Mouse (Mus musculus) yolk sac, embryonic 10.5 days (tissue): ENCODE measurements at regions not wholly inside any gene's neighbourhood (a gene's known extent, or its start where the extent isn't known, plus 50 kb on each side); places are given as distances from the start of the nearest gene placed in this dataset.

ENCODE experiments used
- DNase-seq: peaks from one replicate; pipeline ENCODE4 v3.0.0-alpha.2; 2017; ENCODE audit warnings: low spot score

GRCm38 (mm10) chr17:83276000-83276891, 61.2 kb downstream of the Pkdcc start:
- DNase-seq = peak; percentile 86

DNA sequence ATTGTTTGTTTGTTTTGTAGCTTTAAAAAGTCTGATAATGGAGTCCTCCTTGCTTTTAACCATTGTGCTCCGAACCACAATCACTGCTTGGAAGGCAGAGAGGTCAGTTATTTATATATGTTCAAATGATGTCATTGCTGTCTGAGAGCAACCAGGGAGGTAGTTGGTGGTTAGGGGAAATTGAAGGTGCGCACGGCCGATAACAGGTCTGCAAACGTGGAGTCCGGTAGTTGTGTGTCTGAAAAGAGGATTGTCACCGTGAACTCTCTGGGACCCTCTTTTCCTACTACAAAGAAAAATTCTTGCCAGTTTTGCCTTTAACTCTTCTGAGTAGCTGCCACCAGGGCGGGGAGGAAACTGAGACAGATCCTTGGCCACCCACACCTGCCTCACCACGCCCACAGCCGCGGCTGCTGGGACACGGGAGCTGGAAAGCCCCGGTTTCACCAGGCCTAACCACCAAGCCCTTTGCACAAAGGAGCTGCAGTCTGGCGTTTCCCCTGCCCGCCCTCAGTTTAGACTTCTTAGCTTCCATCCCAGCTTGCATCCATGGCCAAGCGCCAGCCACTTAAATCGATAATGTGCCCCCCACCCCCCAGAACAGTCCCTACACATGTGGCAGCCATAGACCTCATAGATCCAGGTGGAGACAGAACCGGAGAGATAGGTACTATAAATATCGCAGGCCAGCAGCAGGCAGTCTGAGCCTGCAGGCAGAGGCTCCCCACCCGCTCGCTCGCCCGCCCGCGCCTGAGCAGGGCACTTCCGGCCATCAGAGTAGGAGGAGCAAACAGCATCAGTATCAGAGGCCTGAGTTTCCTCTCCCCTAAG, 62.2 kb downstream of the Pkdcc start:
- DNase-seq = peak; percentile 74

DNA sequence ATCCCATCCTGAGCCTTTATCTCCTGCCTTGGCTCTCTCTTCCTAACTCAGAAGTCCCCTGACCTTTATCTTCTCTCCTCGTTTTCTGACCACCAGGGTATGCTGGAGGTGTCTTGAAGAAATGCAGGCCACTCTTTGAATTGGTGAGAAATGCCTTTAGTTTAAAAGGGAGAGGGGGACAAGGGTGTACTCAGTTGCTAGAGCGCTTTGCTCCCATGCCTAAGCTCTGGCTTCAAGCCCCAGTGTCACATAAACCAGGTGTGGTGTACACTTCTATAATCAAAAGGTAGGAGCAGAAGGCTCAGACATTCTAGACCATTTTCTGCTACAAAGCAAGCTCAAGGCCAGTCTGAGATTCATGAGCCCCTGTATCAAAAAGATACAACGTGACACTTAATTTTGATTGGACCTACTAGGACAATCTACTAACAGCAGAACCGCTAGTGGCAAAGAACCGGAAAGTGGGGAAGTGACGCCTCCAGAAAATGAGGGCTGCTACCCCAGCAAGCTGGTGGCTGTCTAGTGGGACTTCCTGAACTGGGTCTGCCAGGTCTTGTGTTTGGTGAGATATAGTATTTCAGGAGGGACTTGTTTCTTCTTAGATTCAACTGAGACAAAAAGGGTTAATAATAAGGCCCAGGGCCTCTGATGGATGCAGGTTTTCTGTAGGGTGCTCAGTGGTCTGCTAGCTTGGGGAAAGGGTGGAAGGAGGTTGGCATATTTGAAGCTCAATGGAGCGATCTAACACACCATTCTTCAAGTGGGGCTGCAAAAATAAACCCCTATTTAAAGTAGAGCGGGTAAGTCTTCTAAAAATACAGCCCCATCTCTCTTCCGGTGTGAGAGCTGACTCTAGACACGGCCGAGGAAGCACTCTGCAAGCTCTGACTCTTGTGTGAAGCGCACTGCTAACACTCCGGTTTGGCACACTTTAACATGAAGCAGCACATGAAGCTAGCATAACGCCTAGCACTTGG, 63.1 kb downstream of the Pkdcc start:
- no peak for DNase-seq

DNA sequence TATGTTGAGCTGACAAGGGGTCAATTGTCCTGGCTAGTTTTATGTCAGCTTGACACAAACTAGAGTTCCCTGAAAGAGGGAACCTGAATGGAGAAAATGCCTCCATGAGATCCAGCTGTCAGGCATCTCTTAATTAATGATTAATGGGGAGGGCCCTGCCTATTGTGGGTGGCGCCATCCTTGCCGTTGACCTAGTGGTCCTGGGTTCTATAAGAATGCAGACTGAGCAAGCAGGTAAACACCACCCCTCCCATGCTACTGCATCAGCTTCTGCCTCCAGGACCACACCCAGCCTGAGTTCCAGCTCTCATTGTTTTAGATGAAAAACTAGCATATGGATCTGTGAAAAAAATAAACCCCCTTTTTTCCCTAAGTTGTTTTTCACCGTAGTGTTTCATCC, 67.4 kb upstream of the Eml4 start:
- DNase-seq = no peak

GRCm38 (mm10) chr17:83287381-83288142, 63.2 kb upstream of the Eml4 start:
- DNase-seq = no peak

- DNase-seq = peak; percentile 66
These were observed 62.6 kb upstream of the Eml4 start for GRCm38 (mm10) chr17:83288143-83288492.

GRCm38 (mm10) chr17:83295526-83296238, 55.0 kb upstream of the Eml4 start:
- no peak for DNase-seq

DNA sequence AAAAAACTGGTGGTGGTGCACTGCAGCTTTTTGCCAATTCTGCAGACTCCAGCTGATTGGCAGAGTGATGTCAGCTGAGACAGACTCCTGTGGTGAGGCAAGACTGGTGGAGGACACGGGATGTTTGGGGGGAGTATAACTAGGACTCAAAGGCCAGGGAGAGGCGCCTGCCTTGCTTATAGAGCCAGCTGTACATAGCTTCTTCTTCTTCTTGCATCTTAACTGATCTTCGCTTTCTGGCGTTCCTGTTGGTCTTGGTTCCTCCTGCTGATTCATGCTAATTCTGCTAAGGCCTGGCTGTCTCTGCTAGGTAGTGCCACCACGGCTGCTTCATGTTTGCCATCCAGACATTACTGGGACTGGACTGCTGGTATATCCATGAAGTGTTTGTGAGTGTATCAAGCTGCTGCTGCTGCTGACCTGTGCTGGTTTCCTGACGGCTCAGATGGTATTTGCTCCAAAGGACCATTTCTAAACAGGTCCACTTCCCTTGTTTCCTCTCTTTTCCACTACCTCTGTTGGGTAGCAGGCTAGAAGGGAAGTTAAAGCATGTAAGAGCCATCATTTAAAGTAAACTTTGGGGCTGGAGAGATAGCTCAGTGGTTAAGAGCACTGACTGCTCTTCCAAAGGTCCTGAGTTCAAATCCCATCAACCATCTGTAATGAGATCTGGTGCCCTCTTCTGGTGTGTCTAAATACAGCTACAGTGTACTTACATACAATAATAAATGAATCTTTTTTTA, 53.2 kb upstream of the Eml4 start:
- DNase-seq = no peak
